Mouse (Mus musculus): ENCODE measurements around the gene Arhgef17. TPM values are rescaled to one million over a fixed set of nuclear protein-coding genes. Genes with fewer than 3 reads are reported as not detected.

Arhgef17 gene
- polyA plus RNA-seq, 1 experiment from 2014 or later: 1.0 TPM

Small RNA genes lying within 50 kb of the gene (microRNA-seq; reads per million reads assigned to microRNA genes)
- gene Mir3102 (ENCODE audit: borderline number of aligned reads): 14.2 reads per million, percentile 21 among the genes with 10 or more reads in this experiment

Other genes starting within 250 kb of the Arhgef17 start
- gene Fam168a, start 225.5 kb downstream of the Arhgef17 start, polyA plus RNA-seq (2015; fragmentation: Nextera tagmentation; extraction: Ambion mirVana): 17.2 and 19.2 TPM in 2 replicates
- gene Relt, start 68.7 kb downstream of the Arhgef17 start, polyA plus RNA-seq (2015; fragmentation: Nextera tagmentation; extraction: Ambion mirVana): 12.3 and 12.9 TPM in 2 replicates
- 6.0 and 6.4 TPM in 2 replicates for gene P2ry6, start 42.5 kb upstream of the Arhgef17 start, polyA plus RNA-seq (2015; fragmentation: Nextera tagmentation; extraction: Ambion mirVana)
- gene P2ry2, start 80.8 kb upstream of the Arhgef17 start, polyA plus RNA-seq (2015; fragmentation: Nextera tagmentation; extraction: Ambion mirVana): 1.6 TPM in 2 replicates
- gene Fchsd2, start 160.8 kb upstream of the Arhgef17 start, polyA plus RNA-seq (2015; fragmentation: Nextera tagmentation; extraction: Ambion mirVana): 16.9 and 17.8 TPM in 2 replicates

Data from thymus, postnatal 0 days (tissue).